Mouse (Mus musculus) CD8-positive naive resting alpha-beta T cell, adult 57 days (primary cell): ENCODE data around the gene Sept3. TPM values are rescaled to one million over a fixed set of nuclear protein-coding genes. Genes with fewer than 3 reads are reported as not detected.

Experiments used
- total RNA-seq: library from RNA; stranded (reverse); gene quantifications from one replicate; pipeline ENCODE4 v1.2.4, GENCODE M21; 2023

Sept3 gene
- total RNA-seq, result not detected

DNA sequence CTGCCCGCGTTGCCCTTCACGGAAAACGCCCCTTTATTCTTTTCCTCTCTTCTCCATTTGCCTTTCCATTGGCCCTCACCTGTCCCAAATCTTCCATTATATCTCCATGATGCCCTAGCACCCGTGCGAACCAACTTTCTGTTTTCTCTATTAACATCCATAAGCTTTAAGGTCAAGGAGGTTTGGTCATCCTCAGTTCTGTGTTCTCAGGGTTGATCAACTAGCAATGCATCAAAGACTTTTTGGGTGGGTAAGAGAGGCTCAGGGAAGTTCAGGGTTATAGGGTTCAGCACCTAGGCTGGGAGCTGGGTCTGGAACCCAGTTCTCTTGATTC is at the start of gene Sept3:
Gene Sept3 (plus strand): TSS at position 301 of the 334 bp plus-strand sequence.

DNA sequence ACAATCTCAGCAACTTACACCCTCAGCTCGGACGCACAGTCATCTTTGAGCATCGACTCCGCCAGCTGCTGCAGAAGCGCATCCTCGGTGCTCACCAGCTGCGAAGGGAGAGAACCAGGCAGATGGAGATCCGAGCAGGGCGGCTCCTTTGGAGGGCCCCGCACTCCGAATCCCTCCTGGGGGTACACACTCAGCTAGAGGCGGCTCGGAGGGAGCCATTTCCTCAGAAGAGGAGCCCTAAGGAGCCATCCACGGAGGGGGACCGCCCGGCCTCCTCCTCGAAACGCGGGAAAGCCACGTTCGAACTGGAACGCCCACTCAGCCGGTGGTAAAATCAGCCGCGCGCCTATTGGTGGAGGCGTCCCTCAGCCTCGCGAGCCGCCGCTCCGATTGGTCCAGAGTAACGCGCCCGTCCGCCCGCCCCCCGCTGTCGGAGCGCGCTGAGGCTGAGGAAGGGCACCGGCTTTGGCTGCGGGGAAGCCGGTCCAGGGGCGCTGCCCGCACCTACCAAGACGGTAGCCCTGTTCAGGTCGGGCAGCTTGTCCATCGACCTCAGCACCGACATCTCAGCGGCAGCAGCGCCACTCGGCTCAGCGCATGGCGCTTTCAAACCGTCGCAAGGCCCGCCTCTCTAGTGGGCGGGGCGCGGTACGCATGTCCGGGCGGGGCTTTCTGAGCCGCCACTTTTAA is 30.4 kb upstream of the Sept3 start, which contains the start of gene Cenpm:
Gene Cenpm (minus strand): TSS at position 634 of the 690 bp plus-strand sequence.

DNA sequence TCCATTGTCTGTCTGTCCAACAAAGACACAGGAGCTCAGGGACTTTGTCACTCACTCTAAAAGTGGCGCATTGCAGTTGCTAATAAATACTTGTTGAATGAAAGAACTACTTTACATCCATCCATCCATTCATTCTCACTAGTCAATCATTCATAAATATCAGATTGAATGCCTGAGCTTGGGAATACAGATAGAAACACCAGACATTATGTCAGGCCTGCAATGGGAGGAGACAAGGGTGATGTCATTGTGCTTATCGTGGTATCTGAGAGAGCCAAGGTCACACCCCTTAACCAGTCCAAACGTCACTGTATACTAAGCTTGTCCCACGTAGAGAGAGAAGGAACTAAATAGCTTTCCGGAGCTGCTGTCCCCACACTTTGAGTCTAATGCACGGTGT is 22.6 kb upstream of the Sept3 start, which contains the start of gene 1500009C09Rik:
Gene 1500009C09Rik (plus strand): TSS at position 301 of the 400 bp plus-strand sequence.

DNA sequence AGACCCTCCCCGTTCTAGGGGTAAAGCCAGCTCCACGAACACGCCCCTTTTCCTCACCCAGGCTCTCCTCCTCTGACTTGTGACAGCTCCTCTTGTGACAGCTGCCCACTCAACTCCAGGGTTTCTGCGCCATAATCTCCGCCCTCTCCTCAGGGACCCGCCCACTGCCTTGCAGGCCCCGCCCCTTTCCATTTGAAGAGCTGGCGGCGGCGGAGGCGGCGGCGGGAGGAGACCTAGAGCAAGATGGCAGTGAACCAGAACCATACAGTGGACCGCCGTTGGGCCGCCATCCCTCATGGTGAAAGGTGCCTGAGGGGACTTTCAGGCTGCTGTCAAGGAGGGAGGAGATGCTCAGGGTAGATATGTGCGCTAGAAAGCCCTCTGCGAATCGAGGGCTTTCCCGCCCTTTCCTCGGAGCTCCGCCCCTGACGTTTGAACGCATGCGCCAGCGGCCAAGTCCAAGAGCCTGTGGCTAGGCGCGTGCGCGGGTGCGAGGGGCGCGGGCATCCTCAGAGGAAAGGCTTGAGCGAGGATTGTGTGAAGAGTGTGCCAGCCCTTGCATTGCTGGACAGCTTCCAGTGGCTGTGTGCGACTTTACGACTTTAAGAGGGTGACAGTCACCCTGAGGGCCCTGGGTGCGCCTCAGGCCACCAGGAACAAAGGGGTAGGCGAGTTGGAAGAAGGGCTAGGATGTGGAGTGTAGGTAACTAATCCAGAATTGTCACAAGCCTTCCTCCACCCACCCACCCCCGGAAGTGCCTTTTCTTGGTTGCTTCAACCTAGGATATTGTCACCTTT is 24.3 kb downstream of the Sept3 start, which contains the start of gene Wbp2nl:
Gene Wbp2nl (plus strand): TSS at position 191 of the 798 bp plus-strand sequence.

DNA sequence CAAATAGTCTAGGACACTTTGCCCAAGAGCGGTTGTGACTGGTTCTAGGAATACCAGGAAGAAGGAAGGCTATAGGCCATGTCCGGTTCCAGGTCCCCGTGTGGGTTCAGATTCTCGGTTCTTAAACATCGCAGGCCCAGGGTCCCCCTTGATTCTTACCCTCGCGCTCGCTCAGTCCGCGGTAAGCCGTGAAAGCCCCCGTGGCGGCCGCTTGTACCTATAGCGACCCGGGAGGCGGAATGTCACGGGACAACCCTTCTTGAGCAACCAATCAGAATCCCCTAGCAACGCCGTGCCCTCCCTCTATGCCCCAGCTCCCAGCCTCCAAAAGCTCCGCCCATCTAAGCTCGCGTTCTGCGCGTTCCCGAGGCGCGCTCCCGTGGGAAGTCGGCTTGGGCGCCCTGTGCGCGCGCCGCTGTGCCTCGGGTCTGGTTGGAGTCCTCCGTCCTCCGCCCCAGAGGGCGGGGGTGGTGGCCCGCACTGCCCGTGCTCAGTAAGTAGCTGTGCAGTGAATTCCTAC is 64.0 kb downstream of the Sept3 start, which contains the start of the genes Naga, Pheta2 and Smdt1:
Gene Naga (minus strand): TSS at position 333 of the 520 bp plus-strand sequence.
Gene Pheta2 (plus strand): TSS at position 350 of the 520 bp plus-strand sequence.
Gene Smdt1 (plus strand): TSS at position 367 of the 520 bp plus-strand sequence.

Other genes starting within 250 kb of the Sept3 start
- gene Desi1, start 241.0 kb upstream of the Sept3 start, total RNA-seq, result 27.8 TPM
- 94.0 TPM for gene Snu13, start 227.3 kb upstream of the Sept3 start, total RNA-seq
- not detected for gene 4930407I10Rik, start 215.7 kb upstream of the Sept3 start, total RNA-seq
- not detected for gene Mei1, start 204.9 kb upstream of the Sept3 start, total RNA-seq
- 39.1 TPM for gene Ccdc134, start 147.0 kb upstream of the Sept3 start, total RNA-seq
- 184 TPM for gene Srebf2, start 127.7 kb upstream of the Sept3 start, total RNA-seq
- 0.77 TPM for gene Shisa8, start 62.1 kb upstream of the Sept3 start, total RNA-seq
- gene Tnfrsf13c, start 50.5 kb upstream of the Sept3 start, total RNA-seq, result 15.5 TPM
- gene Cenpm, start 30.1 kb upstream of the Sept3 start, total RNA-seq, result 0.83 TPM
- not detected for gene 1500009C09Rik, start 22.5 kb upstream of the Sept3 start, total RNA-seq
- gene Wbp2nl, start 24.1 kb downstream of the Sept3 start, total RNA-seq, result not detected
- gene Naga, start 64.0 kb downstream of the Sept3 start, total RNA-seq, result 55.5 TPM
- 1.1 TPM for gene Pheta2, start 64.0 kb downstream of the Sept3 start, total RNA-seq
- 85.9 TPM for gene Smdt1, start 64.1 kb downstream of the Sept3 start, total RNA-seq
- gene Ndufa6, start 79.4 kb downstream of the Sept3 start, total RNA-seq, result 128 TPM
- 6.2 TPM for gene Cyp2d22, start 105.4 kb downstream of the Sept3 start, total RNA-seq
- gene Cyp2d11, start 119.1 kb downstream of the Sept3 start, total RNA-seq, result not detected
- not detected for gene Cyp2d10, start 132.3 kb downstream of the Sept3 start, total RNA-seq
- gene Cyp2d9, start 158.5 kb downstream of the Sept3 start, total RNA-seq, result not detected